Mouse (Mus musculus) frontal cortex, adult 2 months (tissue): ENCODE results near the gene Ppp1r12b. TPM values are rescaled to one million over a fixed set of nuclear protein-coding genes. Genes with fewer than 3 reads are reported as not detected.

Source experiments
- DNase-seq, 2 experiments: peaks; one replicate each; pipeline ENCODE4 v3.0.0; 2022; ENCODE audit warnings: low spot score in 1 of 2; ENCODE audit errors: extremely low spot score in 1 of 2
- polyA plus RNA-seq: library from polyadenylated mRNA; depleted of rRNA; stranded (reverse); fragments of >200 nt; gene quantifications from 2 replicates; pipeline ENCODE4 v1.2.3, GENCODE M21; 2012

Gene Ppp1r12b
- polyA plus RNA-seq, 1 experiment: 64.8 TPM

DNA sequence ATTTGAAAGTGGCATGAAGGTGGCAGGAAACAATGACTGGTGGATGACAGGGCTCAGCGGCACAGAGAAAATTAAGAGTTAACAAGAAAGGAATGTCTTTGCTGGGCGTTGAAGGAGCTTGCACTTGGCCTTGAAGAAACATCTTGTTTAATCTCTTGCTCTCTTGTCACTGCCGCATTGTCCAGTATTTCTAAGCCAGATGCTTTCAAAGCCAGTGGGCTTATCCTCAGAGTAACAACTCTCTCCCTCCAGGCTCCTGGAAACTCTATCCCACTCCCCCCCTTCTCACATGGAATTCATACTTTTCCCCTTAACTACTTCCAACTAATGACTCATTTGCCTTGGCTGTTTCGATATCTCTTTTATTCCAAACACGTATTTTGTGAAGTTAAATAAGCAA is 151.4 kb downstream of the Ppp1r12b start:
- DNase-seq: no peak

DNA sequence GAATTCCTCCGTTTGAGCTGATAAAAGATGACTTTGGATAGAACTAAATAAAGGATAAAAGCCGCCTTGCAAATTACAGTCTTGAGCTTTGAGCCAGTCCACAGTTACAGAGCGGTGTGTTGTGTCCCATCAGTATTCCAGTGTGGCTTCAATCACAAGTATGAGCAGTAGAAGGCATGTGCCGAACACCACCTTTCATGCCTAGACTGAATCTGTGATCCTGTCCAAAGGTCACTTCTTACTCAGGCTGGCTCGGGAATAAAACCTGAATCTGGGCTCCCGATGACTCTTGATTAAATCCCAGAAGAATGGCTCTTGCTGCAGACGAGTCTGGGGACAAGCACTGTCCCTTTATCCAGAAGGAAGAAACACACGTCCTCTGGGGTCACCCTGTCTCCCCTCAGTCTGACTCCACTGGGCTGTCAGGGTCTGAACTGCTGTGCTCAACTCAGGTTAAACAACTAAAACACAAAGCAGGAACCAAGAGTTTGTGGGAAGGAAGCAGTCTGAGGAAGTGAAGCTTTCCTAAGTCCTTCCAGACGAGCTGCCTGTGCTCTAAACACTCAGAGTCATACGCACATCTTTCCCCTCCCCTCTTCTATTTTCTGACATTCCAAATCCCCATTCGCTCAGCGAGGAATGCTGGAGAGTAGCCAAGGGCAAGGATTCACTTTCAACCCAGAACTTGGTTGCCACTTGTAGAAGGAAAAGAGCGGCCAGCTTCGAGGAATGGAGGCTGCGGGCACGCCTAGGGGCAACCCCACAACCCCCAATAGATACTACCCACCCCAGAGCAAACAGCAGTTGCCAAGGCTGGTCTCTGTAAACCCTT is 152.2 kb downstream of the Ppp1r12b start:
- peak in 1 of 2 experiments; percentile 26 for DNase-seq

DNA sequence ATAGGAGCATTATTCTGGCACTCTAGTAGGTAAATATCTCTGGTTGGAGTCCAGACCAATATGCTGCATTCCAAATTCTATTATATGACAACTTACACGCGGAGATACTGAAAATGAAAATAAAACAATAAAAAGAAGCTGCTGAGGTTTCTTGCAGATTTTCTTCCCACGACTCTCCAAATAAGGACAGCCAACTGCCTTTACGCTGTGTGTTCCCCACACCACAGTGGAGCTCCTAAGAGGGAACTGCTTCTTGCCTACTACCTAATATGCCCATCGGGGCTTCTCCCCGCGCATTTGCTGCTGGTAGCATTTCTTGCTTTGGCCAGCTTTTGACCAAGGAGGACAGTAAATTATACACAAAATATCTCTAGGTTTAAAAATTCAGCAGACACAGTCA is 154.0 kb downstream of the Ppp1r12b start:
- DNase-seq: peak in 1 of 2 experiments; percentile 25

GRCm38 (mm10) chr1:134796536-134796935 is 159.2 kb downstream of the Ppp1r12b start:
- no peak for DNase-seq

DNA sequence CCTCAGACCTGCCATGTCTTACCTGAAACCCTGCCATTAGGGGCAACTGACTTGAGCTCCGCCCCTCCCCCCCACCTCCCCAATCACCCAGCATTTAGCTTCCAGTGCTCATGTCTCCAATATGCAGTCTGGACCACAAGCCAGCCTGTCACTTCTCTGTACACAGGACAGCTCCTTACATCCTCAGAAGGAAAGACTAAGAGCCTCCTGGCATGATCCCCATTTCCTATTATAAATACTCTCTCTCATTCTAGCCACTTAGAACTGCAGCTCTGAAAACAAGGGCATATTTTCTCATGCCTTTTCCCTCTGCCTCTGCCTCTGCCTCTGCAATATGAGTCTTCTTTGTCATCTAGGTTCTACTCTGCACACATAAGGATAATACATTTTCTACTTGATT is 159.7 kb downstream of the Ppp1r12b start:
- peak in 1 of 2 experiments; percentile 20 for DNase-seq

GRCm38 (mm10) chr1:134791456-134791855 is 164.3 kb downstream of the Ppp1r12b start:
- no peak for DNase-seq

DNA sequence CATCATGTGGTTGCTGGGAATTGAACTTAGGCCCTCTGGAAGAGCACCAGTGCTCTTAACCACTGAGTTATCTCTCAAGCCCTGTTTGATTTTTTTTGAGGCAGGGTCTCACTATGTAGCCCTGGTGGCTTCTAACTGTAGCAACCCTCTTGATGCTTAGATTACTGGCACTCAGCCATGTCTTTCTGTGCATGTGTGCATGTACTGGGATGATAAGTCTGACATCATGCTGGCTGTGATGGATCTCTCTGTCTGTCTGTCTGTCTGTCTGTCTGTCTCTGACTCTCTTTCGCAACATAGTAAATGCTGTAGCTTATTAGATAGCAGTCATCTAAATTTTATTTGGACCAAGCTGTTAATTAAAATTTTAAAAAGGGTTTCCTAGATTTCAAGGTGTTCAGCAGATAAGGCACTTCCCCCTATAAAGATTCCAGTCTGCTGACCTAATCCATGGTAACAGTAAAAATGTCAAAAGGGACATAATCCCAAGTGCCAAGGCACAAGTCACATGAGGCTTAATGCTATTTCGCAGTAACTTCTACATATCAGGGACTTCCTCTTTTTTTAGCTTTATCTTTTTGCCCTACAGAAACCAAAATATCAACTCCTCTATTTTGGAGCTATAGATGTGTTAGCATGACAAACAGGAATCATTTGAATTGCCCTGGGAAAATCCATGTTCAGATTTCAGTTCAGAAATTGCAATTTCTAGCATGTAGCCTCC is 164.9 kb downstream of the Ppp1r12b start:
- DNase-seq: no peak

GRCm38 (mm10) chr1:134788096-134788495 is 167.6 kb downstream of the Ppp1r12b start:
- no peak for DNase-seq

GRCm38 (mm10) chr1:134784911-134785310 is 170.8 kb downstream of the Ppp1r12b start:
- no peak for DNase-seq

DNA sequence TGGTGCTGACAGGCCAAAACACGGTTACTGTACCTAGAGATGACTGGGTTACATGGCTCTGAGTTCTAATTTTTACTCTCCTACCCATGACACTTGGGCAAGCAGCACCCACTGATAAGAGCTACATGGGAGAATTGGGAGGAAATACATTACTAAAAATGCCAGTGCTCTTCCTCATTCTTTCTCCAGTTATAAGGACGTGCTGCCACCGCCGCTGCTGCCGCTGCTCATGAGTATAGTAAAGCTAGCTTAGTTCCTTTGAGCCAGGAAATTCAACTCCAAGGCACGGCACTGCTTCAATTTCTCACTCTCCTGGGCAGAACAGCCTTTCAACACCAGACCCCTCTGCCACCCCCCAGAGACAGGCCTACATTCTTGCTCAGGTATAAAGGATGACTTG is 171.3 kb downstream of the Ppp1r12b start:
- no peak for DNase-seq

DNA sequence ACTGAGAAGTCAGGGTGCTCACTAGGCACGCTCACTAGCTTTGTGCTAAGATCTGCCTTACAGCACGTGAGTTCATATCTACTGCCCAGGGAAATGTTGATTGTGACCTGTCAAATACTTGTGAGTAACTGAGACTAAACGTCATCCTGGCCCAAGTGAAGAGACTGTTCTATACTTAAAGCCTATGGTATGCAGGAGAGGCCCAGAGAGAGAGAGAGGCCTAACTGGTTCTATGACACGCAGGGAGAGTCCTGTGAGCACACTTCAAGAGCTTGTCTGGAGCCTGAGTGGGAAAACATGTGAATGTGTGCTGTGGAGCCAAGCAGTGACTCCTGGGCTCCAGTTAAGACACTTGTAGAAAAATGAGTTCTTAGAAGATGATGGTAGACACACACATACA is 171.8 kb downstream of the Ppp1r12b start:
- no peak for DNase-seq

GRCm38 (mm10) chr1:134782797-134783196 is 172.9 kb downstream of the Ppp1r12b start:
- no peak for DNase-seq

DNA sequence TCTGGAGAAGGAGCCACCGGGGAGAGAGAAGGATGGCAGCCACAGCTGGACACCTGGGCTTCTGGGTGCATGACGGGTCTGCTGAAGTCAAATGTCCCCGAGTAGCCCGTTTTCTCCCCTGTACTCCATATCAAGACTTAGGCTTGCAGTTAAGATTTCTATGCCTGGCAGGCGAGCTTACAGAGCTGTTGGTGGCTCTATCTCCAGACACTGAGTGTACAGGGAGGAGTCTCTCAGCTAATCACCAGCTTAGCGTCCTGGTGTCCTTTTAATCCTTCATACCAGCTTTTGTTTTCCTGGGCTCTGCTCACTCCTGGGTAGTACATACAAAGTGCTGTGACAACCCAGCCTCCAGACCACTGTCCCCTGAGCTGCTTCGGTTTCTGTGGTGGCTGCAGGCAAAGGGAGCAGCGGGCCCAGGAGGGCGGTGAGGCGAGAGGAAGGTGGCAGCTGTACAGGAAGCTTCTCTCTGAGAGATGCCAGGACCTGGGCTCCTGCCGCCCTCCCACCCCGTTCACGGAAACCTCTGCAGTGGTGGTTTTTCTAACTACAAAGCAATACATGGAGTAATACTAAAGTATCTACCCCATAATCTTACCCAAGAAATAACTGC is 177.7 kb downstream of the Ppp1r12b start:
- DNase-seq: no peak

DNA sequence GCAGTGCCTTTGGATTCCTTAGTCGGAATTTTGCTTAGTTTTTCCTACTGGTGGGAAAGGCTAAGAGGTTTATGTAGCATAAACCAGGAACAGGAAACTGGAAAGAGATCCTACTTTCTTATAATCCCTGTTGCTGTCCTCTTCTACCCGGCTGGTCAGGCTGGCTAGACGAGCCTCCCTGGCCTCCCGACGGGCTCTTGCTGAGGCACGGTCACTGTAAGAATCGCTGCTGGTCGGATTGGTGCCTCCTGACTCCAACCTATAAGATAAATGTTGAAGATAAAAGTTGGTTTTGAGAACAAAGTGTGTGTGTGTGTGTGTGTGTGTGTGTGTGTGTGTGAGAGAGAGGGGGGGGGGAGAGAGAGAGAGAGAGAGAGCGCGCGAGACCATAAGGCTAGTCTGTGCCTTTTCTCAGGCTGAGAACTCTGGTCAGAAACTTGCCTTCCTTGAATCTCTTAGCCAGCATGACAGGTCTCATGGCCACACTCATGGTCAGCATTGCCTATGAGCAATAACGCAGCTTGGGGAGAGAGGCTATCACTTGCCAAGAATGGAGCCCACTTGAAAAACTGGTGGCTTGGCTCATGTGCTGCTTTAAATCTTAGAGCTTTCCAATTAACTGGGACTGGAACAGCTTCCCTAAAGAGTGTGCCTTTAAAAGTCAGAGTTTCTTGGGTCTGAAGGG is 178.4 kb downstream of the Ppp1r12b start:
- DNase-seq: no peak

DNA sequence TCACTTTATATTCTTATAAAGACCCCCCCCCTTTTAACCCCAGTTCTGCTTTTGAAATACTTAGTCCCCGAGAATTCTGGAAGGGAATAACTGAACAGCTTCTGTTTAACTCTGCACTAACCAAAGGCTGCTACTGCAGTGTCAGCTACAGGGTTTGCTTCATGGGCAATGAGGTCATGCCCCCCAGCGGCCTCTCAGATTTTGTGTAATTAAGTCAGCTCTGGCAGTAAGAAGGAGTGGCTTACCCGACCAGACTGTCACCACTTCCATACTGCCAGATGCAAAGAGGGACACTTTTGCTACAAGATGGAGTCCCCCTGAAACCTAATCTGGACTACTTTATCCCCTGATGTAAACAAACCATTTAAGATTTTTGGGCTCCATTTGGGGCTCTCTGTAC is 180.1 kb downstream of the Ppp1r12b start:
- DNase-seq: no peak

GRCm38 (mm10) chr1:134774728-134775287 is 180.9 kb downstream of the Ppp1r12b start:
- DNase-seq: no peak

- no peak for DNase-seq
These were observed 181.5 kb downstream of the Ppp1r12b start for GRCm38 (mm10) chr1:134774247-134774646.

- no peak for DNase-seq
These were observed 182.5 kb downstream of the Ppp1r12b start for GRCm38 (mm10) chr1:134773256-134773655.

- no peak for DNase-seq
These were observed 182.9 kb downstream of the Ppp1r12b start for GRCm38 (mm10) chr1:134772821-134773220.

DNA sequence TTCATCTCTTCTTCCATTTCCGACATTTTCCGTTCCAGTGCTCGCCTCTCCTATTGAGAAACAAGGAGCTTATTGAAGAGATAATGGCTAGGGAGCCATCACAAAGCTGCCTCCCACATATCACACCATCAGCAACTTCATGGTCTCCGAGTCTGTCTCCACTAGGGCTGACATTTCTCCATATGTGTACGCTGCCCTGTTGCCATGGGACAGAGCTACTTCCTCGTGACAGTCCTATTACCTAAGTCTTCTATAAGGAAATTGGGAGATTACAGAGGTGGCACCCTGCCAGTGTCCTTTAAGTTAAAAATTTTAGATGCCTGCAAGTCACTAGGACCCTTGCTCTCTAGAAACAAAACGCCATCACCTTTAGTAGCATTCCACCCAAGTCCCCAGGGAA is 183.7 kb downstream of the Ppp1r12b start:
- DNase-seq: no peak

DNA sequence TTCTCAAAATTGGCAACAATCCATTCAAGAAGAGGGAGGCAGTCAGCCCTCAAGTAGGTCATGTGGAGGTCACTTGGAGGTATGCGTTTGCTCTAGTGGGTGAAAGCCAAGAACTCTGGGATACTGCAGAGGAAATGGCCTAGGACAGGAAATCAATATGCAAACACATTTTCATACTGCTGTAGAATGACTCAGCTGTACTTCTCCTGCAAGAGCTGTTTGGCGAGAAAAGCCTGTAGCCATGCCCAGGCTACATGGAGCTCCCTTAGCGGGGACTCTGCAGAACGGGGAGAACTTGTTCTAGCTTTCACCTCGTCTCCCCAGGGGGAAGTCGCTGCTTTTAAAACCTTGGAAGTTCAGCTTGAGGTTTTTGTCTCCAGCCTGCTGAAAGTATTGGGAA is 184.4 kb downstream of the Ppp1r12b start:
- peak in 1 of 2 experiments; percentile 45 for DNase-seq
